Mouse (Mus musculus) testis, postnatal 14 days (tissue): ENCODE results near the gene Hs6st1.

Experiments
- DNase-seq: peaks from one replicate; pipeline ENCODE4 v3.0.0; 2021; ENCODE audit warnings: low spot score

The Hs6st1 gene

DNA sequence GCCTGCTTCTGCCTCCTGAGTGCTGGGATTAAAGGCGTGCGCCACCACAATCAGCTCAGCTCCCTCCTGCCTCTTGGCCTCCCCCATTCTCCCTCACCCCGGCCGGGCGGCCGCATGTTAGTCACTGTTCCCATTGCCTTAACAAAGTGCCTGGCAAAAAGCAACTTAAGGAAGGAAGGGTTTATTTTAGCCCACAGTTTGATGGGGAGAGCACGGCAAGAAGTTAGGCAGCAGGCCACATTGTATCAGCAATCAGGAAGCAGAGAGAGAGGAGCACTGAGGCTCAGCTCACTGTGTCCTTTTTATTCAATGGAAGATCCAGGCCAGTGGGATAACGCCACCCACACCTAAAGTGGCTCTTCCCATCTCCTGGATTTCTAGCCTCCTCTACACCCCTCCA is 61.7 kb downstream of the Hs6st1 start:
- no peak for DNase-seq

DNA sequence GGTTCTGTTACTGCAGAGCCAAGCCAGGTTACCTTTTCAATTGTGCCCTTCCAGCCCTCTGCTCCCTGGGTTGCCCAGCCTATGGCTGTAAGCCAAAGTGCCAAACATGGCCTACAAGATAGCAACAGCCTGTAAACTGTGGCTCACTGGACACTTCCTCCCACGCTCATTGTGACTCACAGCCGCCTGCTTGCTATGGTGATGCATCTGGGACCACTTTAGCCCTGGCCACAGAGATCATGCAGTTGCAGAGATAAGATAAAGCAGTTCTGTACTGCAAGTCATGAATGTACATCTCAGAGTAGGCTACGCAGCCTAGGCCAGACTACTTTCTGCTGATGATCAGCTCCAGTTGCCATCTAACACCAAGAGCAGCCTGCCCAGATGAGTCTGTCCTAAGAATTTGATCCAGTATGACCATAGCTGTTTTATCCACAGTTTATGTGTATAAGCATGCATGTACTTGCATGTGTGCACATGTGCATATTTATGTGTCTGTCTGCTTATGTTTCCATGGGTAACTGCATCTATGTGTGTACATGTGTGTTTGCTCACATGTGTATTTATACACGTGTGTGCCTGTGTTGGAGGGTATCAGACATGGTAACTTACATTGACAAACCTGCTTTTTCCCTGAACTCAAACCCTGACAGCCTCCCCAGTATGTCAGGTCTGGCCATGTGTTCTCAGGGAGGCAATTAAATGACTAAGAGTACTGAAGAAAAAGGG is 62.3 kb downstream of the Hs6st1 start:
- DNase-seq = peak; percentile 33

DNA sequence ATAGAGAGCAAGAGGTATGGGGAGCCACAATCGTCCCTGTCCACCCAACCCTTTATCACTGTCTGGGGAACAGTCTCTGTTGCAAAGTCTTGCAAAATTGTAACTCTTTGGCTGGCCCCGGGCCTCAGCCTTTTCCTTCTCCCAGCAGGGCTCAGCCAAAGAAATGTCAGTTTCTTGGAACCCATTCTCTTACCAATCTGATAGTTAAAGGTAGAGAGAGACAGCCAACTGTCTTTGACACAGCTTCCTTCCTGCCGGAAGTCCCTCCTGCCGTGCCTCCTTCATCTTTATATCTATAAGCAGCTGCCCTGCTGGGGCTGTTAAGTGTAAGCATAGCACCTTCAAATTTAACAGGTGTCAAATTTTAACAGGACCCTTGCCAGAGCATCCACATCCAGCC is 63.0 kb downstream of the Hs6st1 start:
- DNase-seq = peak; percentile 60

DNA sequence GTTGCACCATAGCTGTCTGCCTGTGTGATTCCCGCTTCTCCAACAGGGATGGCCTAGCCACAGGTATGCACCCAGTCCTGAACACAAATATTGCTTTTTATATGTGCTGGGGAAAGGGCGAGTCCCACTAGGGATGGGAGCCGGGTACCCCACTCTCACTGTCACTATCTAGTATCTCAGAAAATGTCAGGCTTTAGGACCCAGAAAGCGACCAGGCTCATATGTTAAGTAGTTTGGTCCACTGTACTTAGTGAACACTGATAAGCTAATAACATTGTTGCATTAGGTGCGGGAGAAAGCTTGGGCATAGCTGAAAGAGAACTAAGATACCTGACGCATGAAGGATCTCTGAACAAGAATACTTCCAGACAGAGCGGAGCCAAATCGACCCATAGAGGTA is 63.6 kb downstream of the Hs6st1 start:
- peak; percentile 21 for DNase-seq

DNA sequence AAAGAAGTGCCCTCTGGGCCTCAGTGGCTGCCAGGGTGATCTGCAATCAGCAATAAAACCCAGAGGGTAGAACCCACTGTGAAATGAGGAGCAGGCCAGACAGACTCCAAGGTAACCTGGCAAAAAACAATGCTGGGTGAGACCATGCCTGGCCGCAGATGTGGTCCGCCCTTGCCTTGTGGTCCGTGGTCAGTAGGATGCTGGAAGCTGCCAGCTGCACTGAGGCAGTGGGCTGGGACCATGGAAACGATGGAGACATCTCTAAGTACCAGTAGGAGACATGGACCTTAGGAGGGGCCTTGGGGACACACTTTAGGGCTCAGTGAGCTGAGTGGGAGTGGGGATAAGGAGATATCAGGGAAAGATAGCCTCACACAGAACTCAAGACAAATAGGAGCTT is 64.0 kb downstream of the Hs6st1 start:
- no peak for DNase-seq

DNA sequence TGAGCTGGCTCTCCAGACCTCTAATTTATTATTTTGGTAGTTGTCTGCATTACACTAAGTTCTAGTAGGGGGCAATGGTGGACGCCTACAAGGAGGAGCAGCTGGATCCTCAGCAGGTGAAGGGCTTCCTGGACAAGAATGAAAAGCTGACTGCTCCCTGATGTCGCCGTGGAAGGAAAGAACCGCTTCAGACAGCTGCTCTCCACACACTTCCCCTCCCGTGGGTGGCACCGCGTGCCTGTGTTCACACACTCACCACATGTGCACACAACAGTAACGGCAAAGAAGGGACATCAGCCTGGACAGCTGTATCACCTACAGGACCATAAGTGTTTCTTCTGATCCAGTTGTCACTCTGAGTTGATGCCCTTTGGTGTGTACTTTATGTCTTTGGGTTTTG is 64.8 kb downstream of the Hs6st1 start:
- DNase-seq = no peak

DNA sequence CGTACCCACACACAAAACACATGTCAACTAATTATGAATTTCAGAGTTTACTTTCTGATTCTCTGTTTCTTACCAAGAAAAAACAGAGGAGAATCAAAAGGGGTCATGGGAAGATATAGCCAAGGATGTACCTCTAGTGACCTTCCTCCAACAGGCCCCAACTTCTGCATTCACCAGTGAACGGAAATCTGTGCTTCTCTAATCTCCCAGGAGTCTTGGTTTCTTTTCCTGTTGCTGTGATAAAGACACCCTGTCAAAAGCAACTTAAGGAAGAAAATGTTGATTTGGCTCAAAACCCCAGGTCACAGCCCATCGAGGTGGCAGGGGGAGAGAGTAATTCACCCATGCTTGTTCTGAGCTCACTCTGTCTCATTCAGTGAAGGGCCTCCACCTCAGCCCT is 65.4 kb downstream of the Hs6st1 start:
- DNase-seq = no peak

DNA sequence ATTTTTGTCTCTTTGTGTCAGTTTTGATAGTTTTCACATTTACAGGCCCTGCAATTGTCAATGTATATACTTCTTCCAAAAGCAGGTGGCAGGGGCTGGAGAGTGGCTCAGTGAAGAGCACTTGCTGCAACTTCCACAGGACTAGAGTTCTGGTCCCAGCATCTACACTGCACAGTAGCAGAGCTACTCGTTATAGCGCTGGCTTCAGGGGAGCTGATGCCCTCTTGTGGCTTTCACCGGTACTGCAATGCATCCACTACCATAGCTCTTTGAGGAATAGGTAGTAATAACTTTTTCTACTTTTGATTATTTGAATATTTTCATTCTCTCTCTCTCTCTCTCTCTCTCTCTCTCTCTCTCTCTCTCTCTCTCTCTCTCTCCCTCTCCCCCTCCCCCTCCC is 66.4 kb downstream of the Hs6st1 start:
- peak; percentile 67 for DNase-seq

DNA sequence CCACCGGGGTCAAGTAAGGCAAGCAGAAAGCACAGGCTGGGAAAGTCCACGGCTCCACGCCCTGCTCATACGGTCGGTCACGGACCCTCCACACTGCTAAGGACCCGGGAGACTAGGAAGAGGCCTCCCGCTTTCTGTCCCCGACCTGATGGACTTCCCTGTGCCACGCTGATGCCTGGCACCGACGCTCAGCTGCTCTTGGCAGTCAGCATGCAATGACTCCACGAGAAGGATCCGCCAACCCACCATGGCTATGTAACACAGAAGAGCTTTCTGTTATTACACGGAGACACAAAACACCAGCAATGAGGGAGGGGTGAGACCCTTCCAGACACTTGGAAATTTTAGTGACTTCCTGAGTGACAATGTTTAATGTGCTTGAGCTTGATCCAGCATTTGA is 72.1 kb downstream of the Hs6st1 start:
- DNase-seq = no peak

DNA sequence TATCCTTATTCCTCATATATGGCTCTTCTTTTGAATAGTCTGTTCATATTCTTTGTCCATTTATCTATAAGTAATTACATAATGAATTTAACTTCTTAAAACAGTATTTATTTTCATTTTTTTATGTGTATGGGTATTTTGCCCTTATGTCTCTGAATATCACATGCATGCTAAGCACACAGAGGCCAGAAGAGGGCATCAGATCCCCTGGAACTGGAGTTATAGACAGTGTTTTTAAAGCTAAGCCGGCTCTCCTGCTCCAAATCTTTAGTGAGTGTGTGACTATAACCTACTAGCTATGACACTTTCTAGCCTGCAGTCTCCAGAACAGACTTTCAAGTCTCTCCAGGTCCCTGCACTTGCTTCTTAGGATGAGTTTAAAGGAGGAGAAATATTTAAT is 76.8 kb downstream of the Hs6st1 start:
- DNase-seq = no peak

DNA sequence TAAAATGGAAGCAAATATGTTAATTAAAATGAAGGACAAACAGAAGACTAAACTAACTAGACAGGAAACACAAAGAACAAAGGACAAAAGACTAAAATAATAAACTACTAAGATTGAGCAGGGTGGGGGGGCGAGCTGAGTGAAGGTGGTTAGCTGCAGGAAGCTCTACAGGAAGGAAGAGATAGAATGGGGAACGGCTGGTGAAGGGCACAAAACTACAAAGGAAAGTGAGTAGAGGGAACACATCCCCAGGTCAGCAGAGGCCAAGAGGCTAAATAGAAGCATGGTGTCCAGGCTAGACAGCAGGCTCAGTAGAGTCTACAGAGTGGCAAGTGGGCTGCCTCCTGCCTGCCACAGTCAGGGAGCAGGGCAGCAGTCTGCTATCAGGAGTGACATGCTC is 80.6 kb downstream of the Hs6st1 start:
- no peak for DNase-seq

DNA sequence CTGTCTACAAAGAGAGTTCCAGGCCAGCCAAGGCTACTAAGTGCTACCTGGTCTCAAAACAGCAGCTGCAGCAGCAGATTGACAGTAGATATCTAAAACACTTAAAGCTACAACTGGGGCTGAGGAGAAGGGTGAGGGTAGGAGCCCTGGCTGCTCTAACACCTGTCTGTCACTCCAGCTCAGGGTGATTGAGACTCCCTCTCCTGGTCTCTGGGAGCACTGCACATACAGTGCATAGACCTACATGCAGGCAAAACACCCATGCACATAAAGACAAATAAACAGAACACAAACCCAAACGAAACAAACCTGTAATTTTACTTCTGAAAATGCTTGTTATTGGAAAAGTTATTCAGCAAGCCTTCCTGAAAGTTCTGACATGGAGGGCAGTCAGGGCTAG is 81.2 kb downstream of the Hs6st1 start:
- DNase-seq = no peak
